Mouse (Mus musculus) limb, embryonic 15.5 days (tissue): ENCODE results near the gene Qrich2. TPM values are rescaled to one million over a fixed set of nuclear protein-coding genes. Genes with fewer than 3 reads are reported as not detected.

Experiments used
- ATAC-seq: fragments of 200-750 bp; cut with Nextera tagmentation; 2 replicates; pipeline ENCODE4 v1.8.0; 2017; ENCODE audit warnings: low read depth, moderate TSS enrichment; ENCODE audit not compliant: insufficient number of reproducible peaks, low FRiP score, low TSS enrichment
- H3K27ac ChIP-seq: fragments of 300-500 bp; sonication (generic); 2 replicates; pipeline ENCODE4 v1.5.1; 2015; ENCODE audit warnings: moderate library complexity, mild to moderate bottlenecking, inconsistent platforms
- H3K27me3 ChIP-seq: fragments of 300-500 bp; sonication (generic); 2 replicates; pipeline ENCODE4 v1.6.1; 2015; ENCODE audit warnings: inconsistent platforms
- H3K36me3 ChIP-seq: fragments of 300-500 bp; sonication (generic); 2 replicates; pipeline ENCODE4 v1.6.1; 2015; ENCODE audit warnings: inconsistent platforms
- H3K4me1 ChIP-seq: fragments of 300-500 bp; sonication (generic); 2 replicates; pipeline ENCODE4 v1.6.1; 2015; ENCODE audit warnings: inconsistent platforms
- H3K4me2 ChIP-seq: fragments of 300-500 bp; sonication (generic); 2 replicates; pipeline ENCODE4 v1.6.1; 2015; ENCODE audit warnings: mild to moderate bottlenecking, inconsistent platforms
- H3K4me3 ChIP-seq: fragments of 300-500 bp; sonication (generic); 2 replicates; pipeline ENCODE4 v1.5.1; 2015; ENCODE audit warnings: mild to moderate bottlenecking, inconsistent platforms
- H3K9ac ChIP-seq: fragments of 300-500 bp; sonication (generic); 2 replicates; pipeline ENCODE4 v1.6.1; 2015; ENCODE audit warnings: inconsistent platforms
- H3K9me3 ChIP-seq: fragments of 300-500 bp; sonication (generic); 2 replicates; pipeline ENCODE4 v1.6.1; 2016; ENCODE audit warnings: inconsistent platforms
- WGBS: fragments of 180-500 bp; shearing (Covaris S2); methylation state at CpG from one replicate; pipeline ENCODE4 v1.1.7; 2015; 5-methylcytosine and 5-hydroxymethylcytosine counted together
- polyA plus RNA-seq: library from polyadenylated mRNA; unstranded; fragments of >200 nt; fragmentation: Nextera tagmentation; extraction: Ambion mirVana; gene quantifications from 2 replicates; pipeline ENCODE4 v1.2.1, GENCODE M21; 2015

The Qrich2 gene
- polyA plus RNA-seq, 1 experiment from 2014 or later = 0.15 TPM

DNA sequence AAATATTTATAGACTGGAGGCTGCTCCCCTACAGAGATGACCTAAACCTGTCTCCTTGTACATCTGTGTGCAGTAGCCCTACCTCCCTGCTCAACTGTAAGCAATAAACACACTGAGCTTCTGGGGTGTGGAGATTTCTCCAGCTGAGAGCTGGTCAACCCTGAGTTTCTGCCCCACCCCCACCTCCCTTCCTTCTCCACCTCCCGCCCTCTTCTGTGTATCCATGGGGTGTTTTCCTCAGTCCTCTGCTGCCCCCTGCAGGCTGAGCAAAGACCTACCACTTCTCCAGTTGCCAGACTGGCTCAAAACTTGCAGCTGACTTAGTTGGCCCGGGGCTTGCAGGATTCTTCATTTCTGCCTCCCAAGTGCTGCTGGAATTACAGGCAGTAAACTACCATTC lies 2.2 kb downstream of the Qrich2 start:
- no peak overlapping the region for H3K9ac ChIP-seq
- no peaks in the 10 kb centered on the region for H3K4me1 ChIP-seq
- H3K4me3 ChIP-seq = no peak overlapping the region
- no peaks in the 10 kb centered on the region for H3K36me3 ChIP-seq
- peak; percentile 61 for ATAC-seq
- no peaks in the 10 kb centered on the region for H3K9me3 ChIP-seq
- WGBS = 0% methylated on average over 2 of the region's 2 CpGs
- H3K4me2 ChIP-seq = no peak overlapping the region
- no peaks in the 10 kb centered on the region for H3K27me3 ChIP-seq
- no peak overlapping the region for H3K27ac ChIP-seq

DNA sequence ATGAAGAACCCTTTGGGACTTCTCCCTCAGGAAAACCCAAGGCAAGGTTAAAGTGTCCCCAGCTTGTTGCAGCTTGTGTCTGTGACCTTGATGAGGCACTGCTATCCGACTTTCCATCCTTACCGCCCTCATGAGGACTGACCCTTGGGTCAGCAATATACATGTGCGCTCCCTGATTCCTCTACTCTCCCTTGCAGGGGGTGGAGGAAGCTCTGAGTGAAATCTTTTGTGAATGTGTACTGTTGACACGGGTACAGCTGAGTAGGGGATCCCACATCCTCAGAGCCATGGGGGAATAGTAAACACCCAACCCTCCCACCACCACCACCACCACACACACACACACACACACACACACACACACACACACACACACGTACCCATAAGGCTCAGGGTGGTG lies 2.7 kb downstream of the Qrich2 start:
- no peaks in the 10 kb centered on the region for H3K9me3 ChIP-seq
- H3K4me3 ChIP-seq = no peak overlapping the region
- no peaks in the 10 kb centered on the region for H3K36me3 ChIP-seq
- WGBS = 55% methylated on average over 5 of the region's 5 CpGs
- no peak for ATAC-seq
- H3K4me1 ChIP-seq = no peaks in the 10 kb centered on the region
- H3K9ac ChIP-seq = no peak overlapping the region
- H3K4me2 ChIP-seq = no peak overlapping the region
- no peak overlapping the region for H3K27ac ChIP-seq
- H3K27me3 ChIP-seq = no peaks in the 10 kb centered on the region

DNA sequence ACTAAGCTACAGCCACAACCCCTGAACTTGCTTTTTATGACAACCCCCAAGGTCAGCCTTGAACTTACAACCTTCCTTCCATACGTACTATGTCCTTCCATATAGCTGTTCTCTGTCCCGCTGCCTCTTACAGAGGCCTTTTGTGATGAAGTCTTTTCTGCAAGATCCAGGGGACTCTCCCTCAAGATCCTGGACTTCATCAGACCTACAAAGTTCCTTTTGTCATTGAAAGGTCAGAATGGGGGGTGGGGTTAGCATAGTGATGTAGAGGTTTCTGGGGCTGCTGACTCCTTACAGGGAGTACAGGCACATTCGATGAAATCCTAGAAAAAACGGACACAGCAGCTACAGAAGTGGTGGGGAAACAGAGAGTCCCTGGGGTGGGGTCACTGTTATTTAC lies 6.3 kb downstream of the Qrich2 start:
- WGBS = 60% methylated on average over 4 of the region's 4 CpGs
- no peaks in the 10 kb centered on the region for H3K36me3 ChIP-seq
- ATAC-seq = no peak
- H3K27ac ChIP-seq = no peak overlapping the region
- H3K4me1 ChIP-seq = no peaks in the 10 kb centered on the region
- H3K4me2 ChIP-seq = no peak overlapping the region
- no peaks in the 10 kb centered on the region for H3K9me3 ChIP-seq
- no peak overlapping the region for H3K4me3 ChIP-seq
- no peaks in the 10 kb centered on the region for H3K27me3 ChIP-seq
- H3K9ac ChIP-seq = no peak overlapping the region

DNA sequence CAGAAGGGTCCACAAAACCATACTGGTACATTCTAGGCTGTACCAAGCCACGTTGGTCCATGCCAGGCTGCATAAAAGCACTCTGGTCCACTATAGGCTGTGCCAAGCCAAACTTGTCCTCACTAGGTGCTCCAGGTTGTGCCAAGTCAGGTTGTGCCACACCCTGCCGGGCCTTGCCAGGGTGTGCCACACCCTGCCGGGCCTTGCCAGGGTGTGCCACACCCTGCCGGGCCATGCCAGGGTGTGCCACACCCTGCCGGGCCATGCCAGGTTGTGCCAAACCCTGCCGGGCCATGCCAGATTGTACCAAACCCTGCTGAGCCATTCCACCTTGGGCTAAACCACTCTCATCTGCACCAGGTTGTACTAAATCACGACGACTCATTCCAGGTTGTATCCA lies 9.8 kb downstream of the Qrich2 start:
- no peak overlapping the region for H3K9ac ChIP-seq
- WGBS = 83% methylated on average over 8 of the region's 8 CpGs
- ATAC-seq = no peak

GRCm38 (mm10) chr11:116453889-116454288 lies 12.2 kb downstream of the Qrich2 start:
- Histone ChIP-seq H3K9me3 (no peaks in the 10 kb centered on the region), H3K4me2 (no peak overlapping the region), H3K27ac (no peak overlapping the region), H3K27me3 (no peaks in the 10 kb centered on the region), H3K9ac (no peak overlapping the region), H3K36me3 (no peaks in the 10 kb centered on the region), H3K4me1 (no peaks in the 10 kb centered on the region), H3K4me3 (no peak overlapping the region)
- no peak for ATAC-seq
- 93% methylated on average over 10 of the region's 10 CpGs for WGBS

More for the DNA sequence above, 9.8 kb downstream of the Qrich2 start:
- Histone ChIP-seq H3K27ac (no peak overlapping the region), H3K4me2 (no peak overlapping the region), H3K27me3 (no peaks in the 10 kb centered on the region), H3K9me3 (no peaks in the 10 kb centered on the region), H3K36me3 (no peaks in the 10 kb centered on the region), H3K4me1 (no peaks in the 10 kb centered on the region), H3K4me3 (no peak overlapping the region)

- Histone ChIP-seq H3K27ac (no peak overlapping the region), H3K4me3 (no peak overlapping the region), H3K27me3 (peaks cover 24% of the 10 kb centered on the region), H3K9ac (no peak overlapping the region), H3K9me3 (no peaks in the 10 kb centered on the region), H3K4me1 (peaks cover 8% of the 10 kb centered on the region), H3K4me2 (no peak overlapping the region), H3K36me3 (no peaks in the 10 kb centered on the region)
- no peak for ATAC-seq
- 97% methylated on average over 3 of the region's 3 CpGs for WGBS
Observed at GRCm38 (mm10) chr11:116449341-116449740, 16.7 kb downstream of the Qrich2 start.

DNA sequence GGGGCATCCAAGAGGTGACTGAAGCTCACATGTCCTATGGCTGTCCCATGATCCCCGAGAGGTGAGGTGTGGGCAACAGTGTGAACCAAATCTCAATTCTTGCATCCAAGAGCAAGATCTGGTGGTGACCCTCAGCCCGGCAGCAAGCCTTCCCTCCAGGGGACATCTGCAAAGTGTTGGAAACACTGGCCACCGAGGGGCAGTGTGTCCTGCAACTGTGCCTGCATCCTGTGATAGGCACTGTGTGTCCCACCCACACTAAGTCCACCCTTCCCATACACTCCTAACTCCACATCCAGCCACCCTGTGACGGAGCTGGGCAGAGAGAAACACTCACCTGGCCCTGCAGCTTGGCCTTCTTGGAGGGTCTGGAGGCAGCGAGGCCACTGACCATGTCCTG lies 18.2 kb downstream of the Qrich2 start:
- peaks cover 24% of the 10 kb centered on the region for H3K27me3 ChIP-seq
- H3K4me3 ChIP-seq = no peak overlapping the region
- no peak for ATAC-seq
- no peak overlapping the region for H3K27ac ChIP-seq
- H3K4me2 ChIP-seq = no peak overlapping the region
- no peak overlapping the region for H3K9ac ChIP-seq
- H3K9me3 ChIP-seq = no peaks in the 10 kb centered on the region
- H3K4me1 ChIP-seq = peaks cover 8% of the 10 kb centered on the region
- 69% methylated on average over 5 of the region's 5 CpGs for WGBS
- no peaks in the 10 kb centered on the region for H3K36me3 ChIP-seq

DNA sequence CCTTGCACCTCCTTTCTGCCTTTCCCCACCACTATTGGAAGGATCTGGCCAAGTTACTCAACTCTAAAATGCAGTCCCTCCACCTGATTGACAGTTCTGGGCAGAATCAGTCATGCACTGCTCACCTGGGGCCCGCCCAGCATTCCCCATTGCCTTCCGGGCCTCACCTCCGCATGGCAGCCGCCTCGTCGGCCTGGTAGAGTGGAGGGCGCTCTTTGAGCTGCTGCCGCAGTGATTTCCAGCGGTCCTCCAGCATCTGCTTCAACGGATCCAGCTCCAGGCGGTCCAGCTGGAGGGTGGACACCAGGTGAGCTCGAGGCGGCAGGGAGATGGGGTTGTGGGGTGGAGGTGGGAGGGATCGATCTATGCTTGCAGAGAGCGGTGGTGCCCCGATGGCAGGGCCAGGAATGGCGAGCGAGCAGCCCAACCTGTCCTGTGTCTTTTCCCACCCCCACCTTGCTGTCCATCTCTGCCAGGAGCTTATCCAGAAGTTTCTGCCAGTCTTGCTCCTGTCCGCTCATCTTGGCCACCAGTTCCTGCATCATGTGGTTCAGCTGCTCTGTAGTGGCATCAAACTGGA lies 19.6 kb downstream of the Qrich2 start:
- Histone ChIP-seq H3K4me3 (no peak overlapping the region), H3K9me3 (no peaks in the 10 kb centered on the region), H3K9ac (no peak overlapping the region), H3K36me3 (no peaks in the 10 kb centered on the region), H3K4me1 (peaks cover 8% of the 10 kb centered on the region), H3K27me3 (peaks cover 24% of the 10 kb centered on the region), H3K4me2 (peak overlapping the region; percentile 34), H3K27ac (no peak overlapping the region)
- WGBS = 12% methylated on average over 19 of the region's 19 CpGs
- ATAC-seq = no peak

- Histone ChIP-seq H3K4me3 (no peak overlapping the region), H3K4me1 (peaks cover 8% of the 10 kb centered on the region), H3K27ac (no peak overlapping the region), H3K27me3 (peaks cover 24% of the 10 kb centered on the region), H3K4me2 (peak overlapping the region; percentile 34), H3K36me3 (no peaks in the 10 kb centered on the region), H3K9me3 (no peaks in the 10 kb centered on the region), H3K9ac (no peak overlapping the region)
- 24% methylated on average over 16 of the region's 16 CpGs for WGBS
- ATAC-seq = peak; percentile 11; the same call in 1 of the 2 replicates
Observed at GRCm38 (mm10) chr11:116445596-116446307, 20.3 kb downstream of the Qrich2 start.

DNA sequence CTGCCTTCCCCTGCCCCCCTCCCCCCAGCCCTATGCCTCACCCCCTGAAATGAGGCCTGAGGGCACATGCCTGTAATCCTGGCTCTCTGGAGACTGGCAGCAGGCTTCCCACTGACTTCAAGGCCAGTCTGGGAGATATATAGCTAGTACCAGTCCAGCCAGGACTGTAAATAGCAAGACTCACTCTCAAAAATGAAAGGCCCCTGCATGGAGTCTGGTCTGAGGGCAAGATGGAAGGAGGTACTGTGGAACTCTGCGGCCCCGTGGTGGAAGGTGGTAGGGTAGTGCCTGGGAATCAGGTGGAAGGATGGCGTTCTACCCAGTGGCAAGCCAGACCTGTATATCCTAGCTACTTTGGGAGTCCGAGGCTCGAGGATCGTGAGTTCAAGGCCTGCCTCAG lies 22.1 kb downstream of the Qrich2 start:
- no peaks in the 10 kb centered on the region for H3K9me3 ChIP-seq
- no peak overlapping the region for H3K27ac ChIP-seq
- peaks cover 11% of the 10 kb centered on the region for H3K36me3 ChIP-seq
- peaks cover 24% of the 10 kb centered on the region for H3K27me3 ChIP-seq
- ATAC-seq = no peak
- peaks cover 20% of the 10 kb centered on the region for H3K4me1 ChIP-seq
- H3K4me2 ChIP-seq = no peak overlapping the region
- H3K4me3 ChIP-seq = no peak overlapping the region
- 81% methylated on average over 6 of the region's 6 CpGs for WGBS
- no peak overlapping the region for H3K9ac ChIP-seq

DNA sequence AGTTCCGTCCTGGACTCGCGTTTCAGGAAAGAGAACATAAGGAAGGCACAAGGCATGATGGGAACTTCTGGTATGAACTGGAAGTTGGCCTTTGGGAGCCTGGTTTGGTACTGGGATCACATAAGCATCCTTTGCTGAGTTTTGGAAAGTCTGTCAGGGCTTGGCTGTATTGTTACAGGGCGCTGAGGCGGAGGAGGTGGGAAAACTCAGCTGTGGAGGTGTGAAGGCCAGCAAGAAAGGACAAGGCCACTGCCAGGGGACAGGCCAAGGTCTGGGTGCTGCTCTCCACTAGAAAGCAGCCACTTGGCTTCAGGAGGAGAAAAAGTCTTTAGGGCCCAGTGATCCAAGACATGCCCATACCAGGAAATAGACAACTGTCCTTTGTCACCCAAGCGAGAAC lies 22.7 kb downstream of the Qrich2 start:
- Histone ChIP-seq H3K9ac (no peak overlapping the region), H3K27me3 (peaks cover 22% of the 10 kb centered on the region), H3K4me1 (peaks cover 20% of the 10 kb centered on the region), H3K9me3 (no peaks in the 10 kb centered on the region), H3K4me2 (no peak overlapping the region), H3K4me3 (no peak overlapping the region), H3K27ac (no peak overlapping the region), H3K36me3 (peaks cover 12% of the 10 kb centered on the region)
- no peak for ATAC-seq
- 78% methylated on average over 6 of the region's 6 CpGs for WGBS

DNA sequence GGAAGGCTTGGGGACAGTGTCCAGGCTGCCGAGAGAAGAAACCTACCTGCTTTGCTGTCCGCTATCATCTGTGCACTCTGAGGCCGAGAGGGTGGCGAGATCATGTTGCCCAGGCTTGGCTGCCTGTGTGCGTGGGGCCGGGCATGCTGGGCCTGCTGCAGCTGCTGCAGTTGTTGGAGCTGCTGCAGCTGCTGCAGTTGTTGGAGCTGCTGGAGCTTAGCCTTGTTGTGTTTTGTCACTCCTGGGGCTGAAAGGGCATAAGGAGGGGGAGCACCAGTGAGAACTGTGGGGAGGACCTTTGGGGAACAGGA lies 23.2 kb downstream of the Qrich2 start:
- H3K4me2 ChIP-seq = no peak overlapping the region
- ATAC-seq = no peak
- peaks cover 20% of the 10 kb centered on the region for H3K4me1 ChIP-seq
- H3K9me3 ChIP-seq = no peaks in the 10 kb centered on the region
- no peak overlapping the region for H3K27ac ChIP-seq
- H3K36me3 ChIP-seq = peaks cover 12% of the 10 kb centered on the region
- WGBS = 59% methylated on average over 6 of the region's 6 CpGs
- no peak overlapping the region for H3K4me3 ChIP-seq
- no peak overlapping the region for H3K9ac ChIP-seq
- H3K27me3 ChIP-seq = peaks cover 17% of the 10 kb centered on the region
